Mouse (Mus musculus) 3134 (cell line): ENCODE results near the gene Mcub.

Source experiments
- DNase-seq: peaks from one replicate; pipeline ENCODE4 v3.0.0-alpha.2; 2011; ENCODE audit warnings: low spot score; ENCODE audit not compliant: insufficient read length; ENCODE audit errors: extremely low read depth

The Mcub gene

DNA sequence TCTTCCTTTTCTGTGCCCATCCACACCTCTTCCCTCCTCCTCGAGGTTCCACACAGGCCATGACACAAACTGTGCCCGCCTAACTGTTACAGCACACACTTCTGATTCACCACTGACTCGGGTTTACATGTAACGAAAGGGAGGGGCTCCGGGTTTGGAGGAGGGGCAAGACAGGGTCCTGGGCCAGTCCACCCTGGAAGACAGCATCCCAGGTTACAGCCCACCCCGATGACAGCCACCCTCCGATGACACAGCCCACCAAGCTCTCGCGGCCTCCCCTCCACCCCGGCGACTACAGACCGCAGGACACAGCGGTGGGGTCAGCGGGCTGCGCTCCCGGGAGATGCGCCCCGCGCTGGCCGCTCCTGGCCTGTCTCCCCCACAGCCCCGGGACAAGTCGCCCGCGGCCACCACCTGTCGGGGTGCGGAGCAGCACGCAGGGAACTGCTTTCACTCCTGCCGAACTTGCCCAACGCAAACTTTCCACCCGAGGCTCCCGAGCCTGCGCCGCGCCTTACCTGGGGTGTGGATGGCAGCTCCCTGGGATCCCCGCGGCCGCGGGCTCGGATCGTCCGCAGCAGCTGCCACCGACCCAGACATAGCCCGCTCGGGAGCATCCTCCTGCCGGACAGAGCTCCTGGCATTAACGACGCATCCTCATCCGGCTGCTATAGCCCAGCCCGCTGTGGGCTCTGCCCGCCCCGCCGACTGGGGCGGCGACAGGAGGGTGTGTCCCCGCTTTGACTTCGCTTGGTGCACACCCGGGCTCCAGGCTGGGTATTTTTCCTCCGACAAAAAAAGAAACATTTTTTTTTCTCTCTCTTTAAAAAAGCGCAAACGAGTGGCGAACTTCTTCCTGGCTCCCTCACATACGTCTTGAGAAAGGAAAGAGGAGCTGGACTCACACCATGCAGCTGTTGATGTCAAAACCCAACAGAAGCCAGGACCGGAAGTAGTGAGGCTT lies at the start of gene Mcub:
Gene Mcub, minus strand, starts transcription at position 775 of the 964 bp plus-strand sequence.
- DNase-seq, result peak; percentile 75

DNA sequence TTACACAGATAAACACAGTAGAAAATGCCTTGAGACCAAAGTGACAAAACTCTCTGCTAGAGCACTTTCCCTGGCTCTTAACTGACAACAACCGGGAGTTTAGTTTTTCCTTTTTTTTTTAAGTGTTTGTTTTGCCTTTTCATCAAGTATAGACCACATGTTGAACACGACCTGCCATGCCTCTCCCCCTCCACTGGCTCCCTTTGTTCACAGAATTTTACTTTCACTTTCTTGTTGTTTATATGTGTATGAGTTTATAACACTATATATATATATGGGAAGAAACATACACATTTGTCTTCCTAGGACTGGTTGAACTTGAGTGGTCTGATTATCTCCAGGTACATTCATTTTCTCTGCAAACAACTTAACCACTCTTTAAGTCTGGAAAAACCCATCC lies 42.9 kb upstream of the Mcub start:
- no peak for DNase-seq

DNA sequence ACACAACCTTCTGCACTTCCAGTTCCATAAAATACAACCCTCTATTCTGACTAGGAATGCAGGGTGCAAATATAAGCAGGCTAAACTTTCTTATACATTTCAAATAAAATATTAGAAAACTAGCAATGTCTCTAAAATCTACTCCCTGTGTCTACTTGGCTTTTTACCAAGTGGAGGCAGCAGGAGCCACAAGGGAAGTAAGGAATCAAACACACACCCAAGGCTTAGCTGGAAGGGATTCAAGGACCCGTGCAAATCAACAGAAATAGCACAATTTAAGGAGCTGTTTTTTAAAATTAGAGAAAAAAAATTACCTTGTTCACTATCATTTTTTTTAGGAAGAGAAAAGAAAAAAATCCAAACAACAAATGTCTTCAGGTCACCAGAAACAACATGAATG lies 41.2 kb upstream of the Mcub start:
- DNase-seq, result no peak

DNA sequence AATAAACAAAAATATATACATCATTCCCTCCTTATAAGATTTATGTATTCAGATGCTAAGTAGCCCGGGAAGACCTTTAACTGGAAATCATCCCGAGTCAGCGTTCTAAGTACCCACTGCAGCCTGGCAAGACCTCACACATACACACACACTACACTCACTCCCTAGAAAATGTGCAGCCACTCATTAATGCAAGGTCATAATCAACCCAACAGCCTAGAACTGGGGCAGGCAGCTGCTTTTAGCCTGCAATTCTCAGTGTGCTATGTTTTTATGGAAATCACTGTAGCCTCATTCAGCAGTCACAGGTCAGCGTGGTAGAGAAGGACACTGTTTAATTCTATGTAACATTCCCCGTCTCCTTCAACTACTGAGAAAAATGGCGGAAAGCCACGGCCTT lies 36.1 kb upstream of the Mcub start:
- DNase-seq, result no peak

DNA sequence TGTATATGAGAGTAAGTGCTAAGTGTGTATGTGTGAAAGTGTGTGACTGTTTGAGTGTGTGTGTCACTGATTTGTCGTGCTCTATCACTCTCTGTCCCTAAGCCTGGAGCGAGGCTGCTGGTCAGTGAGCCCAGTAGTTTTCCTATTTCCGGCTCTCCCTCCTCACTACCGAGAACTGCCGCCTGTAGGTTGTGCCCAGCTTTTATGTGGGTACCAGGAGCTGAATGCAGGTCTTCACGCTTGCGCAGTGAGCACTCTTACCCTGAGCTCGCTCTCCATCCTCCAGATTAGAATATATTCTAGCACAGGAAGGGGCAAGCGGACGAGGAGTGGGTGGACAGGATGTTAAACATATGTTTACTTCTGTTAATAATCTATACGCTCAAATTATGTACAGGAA lies 30.9 kb upstream of the Mcub start:
- DNase-seq, result no peak

DNA sequence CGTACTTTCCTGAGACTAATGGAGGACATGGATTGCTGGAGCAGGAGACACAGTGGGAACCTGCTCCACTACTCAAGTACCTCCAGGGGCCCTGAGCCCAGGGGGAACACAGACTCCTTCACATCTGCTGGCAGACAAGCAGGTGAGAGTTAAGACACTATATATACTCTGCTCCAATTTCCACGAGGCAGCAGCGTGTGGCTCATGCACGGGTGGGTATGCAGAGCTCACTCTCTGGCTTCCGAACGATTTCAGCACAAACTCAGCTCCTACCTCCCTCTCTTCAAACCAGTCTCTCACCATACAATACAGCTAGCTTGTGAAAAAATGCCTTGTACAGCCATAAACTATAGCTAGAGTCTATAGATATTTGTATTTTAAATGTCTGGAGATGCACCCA lies 28.5 kb upstream of the Mcub start:
- no peak for DNase-seq

DNA sequence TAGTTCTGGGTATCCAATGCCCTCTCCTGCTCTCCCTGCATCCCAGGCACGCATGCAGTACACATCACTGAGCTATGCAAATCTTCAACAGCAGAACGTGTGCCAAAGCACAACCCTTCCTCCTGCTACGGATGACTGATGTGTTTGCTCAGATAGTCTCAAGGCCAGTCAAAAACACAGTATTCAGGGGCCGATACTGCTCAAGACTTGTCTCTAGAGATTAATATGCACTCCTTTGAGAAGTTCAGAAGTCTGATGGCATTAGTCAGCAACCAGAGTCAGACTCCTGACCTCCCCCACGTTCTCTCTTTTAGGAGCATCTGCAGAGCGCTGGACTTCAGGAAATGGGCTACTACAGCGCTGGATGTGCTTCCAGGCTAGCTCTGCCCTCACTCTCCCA lies 28.0 kb upstream of the Mcub start:
- no peak for DNase-seq

DNA sequence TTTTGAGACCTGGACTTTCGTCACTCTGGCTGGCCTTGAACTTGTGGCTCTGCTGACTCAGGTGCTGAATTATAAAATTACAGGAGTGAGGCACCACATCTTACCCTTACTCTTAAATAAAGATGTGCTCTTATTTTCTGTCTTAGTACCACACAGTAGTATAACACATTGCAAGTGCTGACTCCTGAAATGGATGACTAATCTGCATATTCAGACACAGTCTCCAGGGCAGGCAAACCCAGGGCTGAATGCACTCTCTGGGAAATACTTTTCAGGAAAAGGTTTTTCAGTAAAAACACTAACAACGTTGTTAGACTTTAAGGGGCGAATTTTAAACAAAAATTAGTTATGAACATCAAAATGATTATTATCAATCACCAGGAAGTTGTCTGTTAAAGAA lies 27.3 kb upstream of the Mcub start:
- no peak for DNase-seq

DNA sequence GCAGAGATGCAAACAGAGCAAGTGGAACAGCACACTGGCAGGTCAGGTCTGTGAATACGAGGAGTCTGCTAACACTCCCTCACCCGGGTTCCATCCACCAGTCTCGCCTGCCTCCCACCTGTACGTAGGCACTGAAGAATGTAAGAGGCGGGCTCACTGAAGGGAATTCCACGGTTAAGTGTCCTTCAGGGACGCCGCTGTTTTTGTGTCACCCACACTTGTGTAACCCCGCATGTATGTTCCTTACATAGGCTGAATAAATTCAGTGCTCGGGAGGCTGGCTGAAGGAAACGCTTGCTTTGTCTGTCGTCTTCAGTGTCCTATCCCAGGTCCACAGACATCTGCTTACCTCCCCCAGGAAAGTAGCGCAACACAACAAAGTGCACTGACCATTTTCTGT lies 17.3 kb upstream of the Mcub start:
- DNase-seq, result no peak

DNA sequence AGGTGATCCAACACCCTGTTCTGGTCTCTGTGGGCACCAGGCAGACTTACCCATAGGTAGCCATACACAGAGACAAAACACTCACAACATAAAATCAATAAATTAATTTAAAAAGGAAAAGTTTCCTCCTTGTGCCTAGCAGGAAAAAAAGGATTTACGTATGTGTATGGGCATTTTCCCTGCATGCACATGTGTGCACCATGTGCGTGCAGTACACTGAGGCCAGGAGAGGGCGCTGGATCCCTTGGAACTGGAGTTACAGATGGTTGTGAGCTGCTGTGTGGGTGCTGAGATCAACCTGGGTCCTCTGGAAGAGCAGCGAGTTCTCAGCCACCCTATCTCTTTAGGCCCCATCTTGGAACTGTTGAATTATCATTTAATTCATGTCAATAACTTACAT lies 15.3 kb upstream of the Mcub start:
- no peak for DNase-seq

DNA sequence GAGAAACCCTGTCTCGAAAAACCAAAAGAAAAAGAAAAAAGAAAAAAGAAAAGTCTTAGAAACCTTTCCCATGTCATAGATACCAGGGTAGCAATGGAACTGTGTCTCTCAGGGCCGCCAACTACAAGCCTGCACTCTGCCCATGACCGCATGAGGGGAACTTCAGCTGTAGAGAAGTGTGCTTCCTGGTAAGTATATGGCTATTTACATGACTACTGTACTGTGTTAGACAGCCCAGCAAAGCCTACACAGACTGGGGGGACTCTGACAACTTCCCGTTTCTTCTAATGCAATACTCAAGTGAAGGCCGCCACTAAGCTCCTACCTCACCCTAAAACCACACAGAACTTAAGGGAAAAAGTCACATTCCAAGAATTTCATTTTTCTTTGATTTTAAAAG lies 14.8 kb upstream of the Mcub start:
- no peak for DNase-seq

DNA sequence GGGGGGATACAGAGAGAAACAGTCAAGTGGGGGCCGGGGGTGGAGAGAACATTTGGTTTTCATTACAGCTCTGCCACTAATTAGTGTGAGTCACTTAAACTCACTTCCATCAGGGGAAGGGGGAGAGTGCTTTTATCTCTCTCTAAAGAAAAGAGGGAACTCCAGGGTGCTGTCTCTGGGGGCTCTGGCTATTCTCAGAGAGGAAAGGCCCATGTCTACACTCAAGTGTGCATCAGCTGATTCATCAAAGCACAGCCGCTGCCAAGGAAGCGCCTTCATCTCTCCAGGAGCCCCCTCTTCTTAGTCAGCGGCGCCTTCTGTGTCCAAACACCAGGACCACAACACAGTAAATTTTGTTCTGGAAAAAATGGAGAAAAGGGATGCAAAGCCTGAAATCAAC lies 12.3 kb upstream of the Mcub start:
- no peak for DNase-seq

DNA sequence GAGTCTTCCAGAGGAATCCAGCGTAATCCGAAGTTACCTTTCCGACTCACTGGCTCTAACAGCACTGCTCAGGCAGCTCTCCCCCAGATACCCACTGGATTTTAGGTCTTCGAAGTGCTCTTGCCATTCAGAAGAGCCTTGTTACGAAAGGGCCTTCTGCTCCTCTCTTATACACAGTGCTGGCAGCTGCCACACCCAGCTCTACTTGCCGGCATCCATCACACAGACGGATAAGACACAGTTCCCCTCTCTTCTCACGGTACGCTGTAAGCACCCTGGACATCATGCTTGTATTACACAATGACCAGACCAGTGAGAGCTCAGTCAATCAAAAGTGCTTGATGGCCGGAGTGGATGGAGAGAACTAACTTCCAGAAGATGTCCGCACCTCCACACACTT lies 11.8 kb upstream of the Mcub start:
- DNase-seq, result no peak

DNA sequence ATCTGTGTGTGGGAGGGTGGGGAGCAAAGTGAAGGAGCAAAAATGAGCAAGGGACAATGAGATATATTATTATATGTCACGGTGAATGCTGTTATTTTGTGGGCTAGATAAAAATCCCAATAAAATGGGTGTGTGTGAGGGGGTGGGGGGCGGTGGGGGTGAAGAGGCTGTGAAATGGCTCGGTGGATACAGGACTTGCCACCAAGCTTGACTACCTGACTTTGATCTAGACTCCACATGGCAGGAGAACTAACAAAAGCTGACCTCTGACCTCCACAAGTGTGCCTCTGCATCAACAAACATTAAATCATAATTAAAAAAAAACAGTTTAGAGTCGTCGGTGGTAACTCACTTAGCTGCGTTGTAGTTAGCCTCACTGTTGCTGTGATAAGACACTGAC lies 9.5 kb upstream of the Mcub start:
- no peak for DNase-seq

DNA sequence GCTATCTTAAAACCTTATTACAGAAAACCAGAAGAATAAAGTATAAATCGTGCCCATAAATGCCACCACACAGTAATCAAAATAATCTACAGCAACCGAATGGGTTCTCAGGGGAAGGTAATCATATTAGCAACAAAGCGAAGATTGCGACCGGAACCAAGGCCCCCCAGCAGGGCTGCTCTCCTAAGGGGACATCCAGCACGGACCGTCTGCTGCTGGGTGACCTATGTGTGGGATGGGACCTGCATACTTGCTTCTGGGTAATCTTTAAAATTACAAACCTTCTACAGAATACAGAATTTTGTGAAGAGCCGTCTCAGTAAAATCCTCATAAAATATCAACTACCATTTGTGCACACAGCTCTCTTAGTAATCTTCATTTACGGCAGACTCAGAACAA lies 8.7 kb upstream of the Mcub start:
- no peak for DNase-seq

DNA sequence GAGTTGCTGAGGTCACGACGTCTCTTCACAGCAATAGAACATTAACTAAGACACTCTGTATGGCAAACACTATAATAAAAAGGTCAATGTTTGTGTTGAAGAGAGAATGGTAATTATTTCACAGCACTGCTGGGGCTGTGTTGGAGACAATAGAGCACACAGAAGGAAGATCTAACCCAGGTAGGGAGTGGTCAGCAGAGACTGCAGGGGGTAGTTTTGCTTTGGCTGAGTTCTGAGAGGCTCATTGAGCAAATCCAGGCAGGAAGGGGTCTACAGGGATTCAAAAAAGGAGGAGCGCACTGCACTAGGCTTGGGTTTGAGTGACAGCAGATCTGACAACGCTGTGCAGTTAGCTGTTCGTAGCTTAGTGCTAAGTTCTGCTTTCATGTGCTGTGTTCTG lies 6.3 kb upstream of the Mcub start:
- DNase-seq, result no peak

DNA sequence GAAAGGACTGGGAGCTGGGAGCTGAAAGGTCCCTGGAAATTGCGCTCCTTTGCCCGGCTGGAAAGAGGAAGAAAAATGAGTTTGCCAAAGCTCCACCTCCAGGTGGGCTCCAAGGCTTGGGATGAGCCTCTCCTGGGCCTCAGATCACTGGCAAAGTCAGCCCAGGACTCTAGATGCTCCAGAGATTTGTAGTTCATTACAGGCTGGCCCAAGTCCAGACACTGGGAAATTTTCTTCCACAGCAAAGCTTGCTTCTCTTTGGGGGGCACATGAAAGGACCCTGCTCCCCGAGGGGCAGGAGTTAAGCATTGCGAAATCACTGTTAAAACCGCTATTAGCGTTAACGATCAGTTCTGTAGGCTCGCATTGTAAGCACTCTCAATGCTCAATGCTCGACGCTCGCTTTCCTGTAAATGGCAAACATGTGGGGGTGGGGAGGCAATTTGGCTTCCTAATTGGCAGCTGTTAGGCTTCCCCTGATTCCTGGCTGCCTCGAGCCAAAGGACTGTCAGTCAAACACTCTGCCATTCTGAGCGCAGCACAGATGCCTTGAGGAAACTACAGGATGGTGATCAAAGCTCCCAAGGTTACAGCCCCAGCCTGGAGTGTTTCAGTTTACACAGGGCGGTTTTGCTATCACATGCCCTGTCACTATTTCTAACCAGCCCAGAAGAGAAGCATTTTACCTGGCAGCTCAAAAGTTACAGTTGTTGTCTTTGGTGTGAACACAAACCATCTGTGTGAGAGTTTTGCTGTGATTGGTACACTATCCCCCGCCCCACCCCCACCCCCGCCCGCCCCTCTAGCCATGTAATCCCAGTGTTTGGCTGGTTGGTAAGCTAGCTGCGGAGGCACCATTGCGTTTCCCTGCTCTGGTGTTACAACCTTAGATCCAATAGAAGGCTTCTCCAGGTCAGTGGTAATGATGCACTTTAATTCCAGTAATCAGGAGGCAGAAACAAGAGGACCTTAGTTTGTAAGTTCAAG lies 816 bp upstream of the Mcub start:
- no peak for DNase-seq

DNA sequence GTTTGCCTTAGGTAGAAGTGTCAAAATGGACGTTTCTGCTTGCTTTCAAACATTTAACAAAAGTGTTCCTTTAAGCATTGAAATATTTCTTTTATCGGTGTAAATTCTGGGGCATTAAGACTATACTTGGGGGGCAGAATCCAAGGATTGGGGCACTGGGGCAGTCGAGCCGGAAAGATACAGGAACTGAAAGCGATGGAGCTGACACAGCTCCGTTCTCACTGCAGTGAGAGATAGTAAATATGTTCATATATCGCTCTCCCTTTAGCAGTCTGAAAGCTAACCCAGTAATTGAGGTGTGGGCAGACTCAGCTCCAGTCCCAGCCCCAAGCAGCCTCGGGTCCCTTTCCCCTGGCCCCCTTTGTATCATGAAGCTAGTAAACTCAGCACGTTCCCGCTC lies 975 bp downstream of the Mcub start:
- DNase-seq, result no peak

DNA sequence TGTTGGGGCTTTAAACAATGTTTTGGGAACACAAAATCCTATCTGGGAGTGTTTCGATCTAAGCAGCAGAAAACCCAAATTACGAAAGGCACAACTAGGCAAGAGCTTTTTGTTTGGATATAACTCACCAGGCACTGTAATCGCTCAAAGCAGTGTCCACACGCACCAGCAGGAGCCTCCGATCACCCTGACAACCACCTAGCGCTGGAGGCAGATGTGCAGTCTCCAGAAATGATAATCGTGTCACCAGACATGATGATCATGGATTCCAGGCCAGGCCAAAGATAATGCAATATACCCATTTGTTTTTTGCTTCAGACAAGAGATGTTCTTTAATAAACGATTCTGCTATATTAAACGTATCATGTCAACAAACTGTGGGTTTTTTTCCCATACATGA lies 2.1 kb downstream of the Mcub start:
- DNase-seq, result no peak

DNA sequence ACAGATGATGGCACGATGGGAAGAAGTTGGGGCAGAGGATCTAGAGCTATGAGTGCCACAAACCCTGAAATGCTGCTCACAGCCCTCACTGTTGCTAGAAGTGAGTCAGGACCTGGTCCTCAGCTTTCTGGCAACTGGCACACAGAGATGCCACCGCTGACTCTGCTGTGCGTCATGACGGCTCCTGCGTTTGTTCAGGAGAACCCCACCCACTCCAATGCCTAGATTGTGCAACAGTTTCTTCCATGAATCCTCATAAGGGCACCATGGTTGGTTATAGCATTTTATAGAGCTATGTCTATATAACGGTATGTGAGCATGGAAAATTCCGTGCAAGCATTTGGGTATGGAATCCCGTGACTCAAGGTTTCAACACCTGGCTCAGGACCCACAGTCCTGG lies 5.3 kb downstream of the Mcub start:
- DNase-seq, result no peak

DNA sequence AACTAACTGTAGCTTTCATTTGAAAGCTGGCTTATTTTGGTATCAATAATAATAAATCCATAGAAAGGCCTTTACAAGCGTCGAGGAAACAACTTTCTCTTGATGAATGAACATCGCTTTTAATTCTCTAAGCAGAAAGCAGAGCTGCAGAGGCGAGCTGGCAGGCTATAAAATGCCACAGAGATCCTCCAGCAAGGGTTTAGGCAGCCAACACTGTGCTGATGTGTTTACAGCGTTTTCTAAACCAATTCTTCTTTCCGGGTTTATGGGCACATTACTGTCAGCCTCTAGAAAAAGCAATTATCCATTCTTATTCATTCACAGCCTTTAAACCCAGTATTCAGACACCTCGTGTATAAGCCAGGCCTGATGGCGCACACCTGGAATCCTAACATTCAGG lies 7.5 kb downstream of the Mcub start:
- no peak for DNase-seq

DNA sequence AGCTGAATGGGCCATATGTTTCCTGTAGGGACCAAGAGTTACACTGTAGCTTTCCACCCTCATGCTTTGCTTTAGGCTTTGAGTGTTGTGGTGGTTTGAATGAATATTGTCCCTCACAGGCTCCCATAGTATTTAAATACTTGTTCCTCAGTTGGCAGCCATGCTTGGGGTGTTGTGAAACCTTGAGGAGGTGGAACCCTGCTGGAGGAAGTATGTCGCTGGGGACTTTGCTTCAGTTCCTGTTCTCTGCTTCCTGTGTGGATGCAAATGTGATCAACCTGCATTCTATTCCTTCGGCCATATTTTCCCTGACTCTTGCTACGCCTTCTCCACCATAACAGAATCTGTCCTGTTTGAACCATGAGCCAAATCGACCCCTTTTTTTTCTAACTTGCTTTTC lies 16.7 kb downstream of the Mcub start:
- DNase-seq, result no peak
